Mouse (Mus musculus) brain, embryonic 14.5 days (tissue): ENCODE measurements around the gene Ush2a. TPM values are rescaled to one million over a fixed set of nuclear protein-coding genes. Genes with fewer than 3 reads are reported as not detected.

Experiments used
- DNase-seq: peaks from one replicate; pipeline ENCODE4 v3.0.0-alpha.2; 2011; ENCODE audit warnings: low read depth
- CTCF ChIP-seq: fragments of 200-500 bp; IDR thresholded peaks from 2 replicates; pipeline ENCODE4 v1.5.1; 2012; ENCODE audit warnings: inconsistent platforms, mild to moderate bottlenecking, moderate library complexity, borderline replicate concordance; ENCODE audit not compliant: insufficient read depth, insufficient read length; ENCODE audit errors: extremely low read depth
- POLR2A ChIP-seq: fragments of 200-500 bp; IDR thresholded peaks from 2 replicates; pipeline ENCODE4 v1.6.1; 2012; ENCODE audit warnings: mild to moderate bottlenecking, inconsistent platforms, borderline replicate concordance; ENCODE audit not compliant: poor library complexity, insufficient read depth, insufficient read length, severe bottlenecking; ENCODE audit errors: extremely low read depth
- polyA plus RNA-seq: library from polyadenylated mRNA; depleted of rRNA; stranded (reverse); fragments of >200 nt; gene quantifications from 2 replicates; pipeline ENCODE4 v1.2.3, GENCODE M21; 2012

Gene Ush2a
- polyA plus RNA-seq, 1 experiment: 0.29 TPM

DNA sequence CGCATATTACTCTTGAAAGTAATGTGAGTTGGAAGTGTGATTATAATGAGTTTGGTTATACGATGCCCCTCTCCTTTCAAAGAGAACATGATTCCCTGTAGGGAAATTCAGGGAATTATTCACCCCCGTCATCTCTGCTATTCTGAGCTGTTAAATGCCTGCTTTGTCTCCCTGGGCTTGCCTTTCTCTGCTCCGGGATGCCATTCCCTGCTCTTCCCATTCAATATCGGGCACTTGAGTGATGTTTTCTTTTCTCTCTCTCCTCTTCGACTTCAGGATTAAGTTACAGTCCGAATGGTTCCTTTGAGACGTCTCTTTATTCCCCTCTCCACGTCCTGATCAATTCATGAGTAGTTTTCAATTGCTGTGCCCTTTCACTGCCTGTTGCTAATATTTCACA, 572.1 kb downstream of the Ush2a start:
- TF ChIP-seq CTCF (no peak), POLR2A (no peak)
- DNase-seq: peak; percentile 23

DNA sequence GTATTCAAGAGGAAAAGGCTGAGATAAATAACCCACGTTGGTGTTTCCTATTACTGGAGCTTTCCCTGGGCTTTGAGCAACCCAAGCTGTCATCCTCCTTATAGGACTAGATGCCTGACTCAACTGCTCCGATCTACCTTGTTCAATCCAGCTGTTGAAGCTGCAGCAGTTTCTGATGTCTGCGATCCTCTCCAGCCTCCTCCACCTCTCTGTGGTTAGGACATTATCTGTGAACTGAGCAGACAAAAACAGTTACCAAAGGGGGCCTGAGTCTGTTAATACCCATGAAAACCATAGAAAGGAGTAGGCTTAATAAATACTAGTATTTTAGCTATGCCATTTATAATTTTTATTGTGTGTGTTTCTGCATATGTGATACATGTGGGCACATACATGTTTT, 572.9 kb downstream of the Ush2a start:
- TF ChIP-seq POLR2A (no peak), CTCF (no peak)
- no peak for DNase-seq

DNA sequence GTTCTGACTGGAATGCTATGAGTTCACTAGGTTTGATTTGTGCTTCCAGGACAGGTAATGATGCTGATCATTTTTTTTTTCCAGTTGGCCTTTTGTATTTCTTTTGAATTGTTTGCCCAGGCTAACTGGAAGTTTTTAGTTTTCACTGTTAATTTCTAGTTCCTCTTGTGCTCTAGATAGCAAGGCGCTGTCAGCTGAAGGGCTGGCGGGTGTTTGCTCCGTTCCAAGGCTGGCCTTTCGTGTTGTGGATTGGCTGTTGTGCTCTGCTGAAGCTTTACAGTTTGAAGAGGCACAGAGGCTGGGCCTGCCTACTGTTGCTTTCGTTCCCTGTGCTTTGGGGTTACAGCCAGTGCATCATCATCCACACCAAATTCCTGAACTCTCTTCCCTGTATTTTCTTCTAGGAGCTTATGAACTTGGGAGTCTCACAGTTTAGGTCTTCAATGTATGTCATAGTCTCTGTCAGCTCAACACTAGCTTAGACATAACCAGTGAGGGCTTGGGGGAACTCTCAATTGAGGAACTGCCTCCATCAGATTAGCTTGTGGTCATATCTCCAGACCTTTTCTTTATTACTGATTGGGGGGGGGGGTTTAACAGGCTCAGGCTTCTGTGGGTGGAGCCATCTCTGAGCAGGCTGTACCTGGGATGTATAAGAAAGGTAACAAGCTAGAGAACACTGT, 575.9 kb downstream of the Ush2a start:
- no peak for DNase-seq
- no peak for TF ChIP-seq POLR2A
- no peak for TF ChIP-seq CTCF

DNA sequence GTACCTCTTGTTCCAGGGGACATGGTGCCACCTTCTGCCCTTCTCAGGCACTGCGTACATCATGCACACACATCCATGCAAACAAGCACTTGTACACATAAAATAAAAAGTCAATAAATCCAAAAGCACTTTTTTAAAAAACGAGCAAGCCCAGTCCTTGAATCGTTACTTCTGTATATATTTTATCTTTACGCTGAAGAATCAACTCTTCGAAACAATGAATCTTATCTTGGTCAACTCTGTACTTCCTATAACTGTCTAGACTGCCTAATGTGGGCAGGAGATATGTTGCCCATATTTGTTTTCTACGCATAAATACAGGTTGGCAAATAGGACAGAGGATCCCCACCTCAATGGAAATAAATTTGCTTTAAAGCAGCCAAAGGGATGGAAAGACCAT, 585.4 kb downstream of the Ush2a start:
- no peak for DNase-seq
- TF ChIP-seq POLR2A: no peak
- TF ChIP-seq CTCF: no peak

DNA sequence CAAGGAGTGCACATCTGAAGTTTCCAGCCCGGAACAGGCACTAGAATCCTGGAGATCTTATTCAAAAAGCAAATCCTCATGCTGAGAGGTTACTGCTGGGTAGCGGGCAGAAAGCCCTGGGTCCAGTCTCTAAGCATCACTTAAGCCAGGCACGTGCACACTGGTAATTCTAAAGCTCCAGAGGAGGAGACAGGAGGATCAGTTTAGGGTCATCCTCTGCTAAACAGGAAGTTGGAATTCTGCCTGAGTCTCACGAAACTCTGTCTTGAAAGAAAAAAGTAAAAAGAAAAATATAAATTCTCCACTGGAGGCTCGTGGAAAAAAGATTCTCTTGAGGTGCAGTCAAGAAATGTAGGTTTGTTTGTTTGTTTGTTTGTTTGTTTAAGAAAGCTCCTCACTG, 591.0 kb downstream of the Ush2a start:
- TF ChIP-seq POLR2A: no peak
- no peak for TF ChIP-seq CTCF
- DNase-seq: no peak

DNA sequence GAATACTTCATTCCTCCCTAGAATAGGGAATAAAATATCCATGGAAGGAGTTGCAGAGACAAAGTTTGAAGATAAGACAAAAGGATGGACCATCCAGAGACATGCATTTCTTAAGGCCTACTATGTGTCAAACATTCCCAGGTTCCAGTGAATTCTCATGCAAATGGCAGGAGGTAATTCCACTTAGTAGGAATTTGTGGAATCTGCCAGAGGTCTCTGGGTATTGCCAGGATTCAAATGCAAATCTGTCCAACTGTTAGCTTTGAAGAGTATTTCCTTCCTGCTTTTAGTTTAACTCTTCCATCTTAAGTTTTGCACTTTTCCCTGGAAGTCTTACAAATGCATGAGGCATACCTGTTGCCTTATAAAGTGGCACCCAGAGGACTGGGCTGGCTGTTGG, 592.4 kb downstream of the Ush2a start:
- DNase-seq: no peak
- no peak for TF ChIP-seq POLR2A
- no peak for TF ChIP-seq CTCF

DNA sequence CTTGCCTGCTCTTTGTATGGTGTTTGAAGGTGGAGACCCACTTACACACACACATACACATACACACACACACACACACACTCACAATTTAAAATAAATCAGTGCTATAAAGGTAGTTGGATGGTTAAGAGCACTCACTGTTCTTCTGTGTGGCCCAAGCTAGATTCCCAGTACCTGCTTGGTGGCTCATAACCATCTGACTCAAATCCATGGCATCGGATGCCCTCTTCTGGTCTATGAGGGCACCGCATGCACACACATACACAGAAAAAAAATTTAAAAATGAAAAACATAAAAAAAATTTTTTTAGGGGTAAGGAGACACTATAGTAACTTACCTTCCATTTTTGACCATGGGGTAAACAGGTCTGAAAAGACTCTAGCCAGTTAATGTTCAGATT, 593.2 kb downstream of the Ush2a start:
- no peak for DNase-seq
- TF ChIP-seq POLR2A (no peak), CTCF (no peak)

DNA sequence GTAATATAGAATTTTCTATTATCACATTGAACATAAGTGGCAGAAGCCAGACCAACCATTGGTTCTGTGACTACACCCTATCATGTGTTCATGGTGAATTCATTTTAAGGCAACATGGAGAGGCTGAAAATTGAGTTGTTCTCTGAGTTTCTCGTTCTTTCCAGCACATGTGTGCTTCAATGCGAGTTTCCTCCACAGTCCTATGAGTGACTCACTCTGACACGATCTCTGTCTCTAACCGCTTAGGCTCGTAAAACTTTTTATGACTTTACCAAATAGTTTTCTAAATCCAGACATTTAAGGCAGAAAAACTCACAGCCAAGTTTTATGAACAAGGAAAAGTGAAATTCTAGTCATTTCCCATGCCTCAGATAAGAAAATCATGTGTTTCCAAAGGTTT, 597.9 kb downstream of the Ush2a start:
- TF ChIP-seq CTCF (no peak), POLR2A (no peak)
- no peak for DNase-seq

DNA sequence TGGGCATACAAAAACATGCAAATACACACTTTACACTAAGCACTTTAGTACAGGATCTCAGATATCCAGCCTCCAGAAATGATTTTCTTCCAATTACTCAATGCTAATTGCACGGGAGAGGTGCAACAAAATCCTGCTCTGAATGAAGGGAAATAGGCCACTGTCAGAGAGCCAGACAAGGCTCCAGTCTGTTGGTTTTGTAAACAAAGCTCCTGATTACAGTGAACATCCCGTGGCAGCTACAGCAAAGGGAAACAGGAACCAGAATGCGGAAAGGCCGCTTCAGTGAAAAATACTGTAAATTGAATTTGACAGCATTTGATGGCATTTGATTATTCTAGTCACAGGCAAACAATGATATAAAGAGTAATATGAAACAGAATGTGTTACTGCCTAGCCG, 604.1 kb downstream of the Ush2a start:
- TF ChIP-seq POLR2A (no peak), CTCF (no peak)
- peak; percentile 79 for DNase-seq

DNA sequence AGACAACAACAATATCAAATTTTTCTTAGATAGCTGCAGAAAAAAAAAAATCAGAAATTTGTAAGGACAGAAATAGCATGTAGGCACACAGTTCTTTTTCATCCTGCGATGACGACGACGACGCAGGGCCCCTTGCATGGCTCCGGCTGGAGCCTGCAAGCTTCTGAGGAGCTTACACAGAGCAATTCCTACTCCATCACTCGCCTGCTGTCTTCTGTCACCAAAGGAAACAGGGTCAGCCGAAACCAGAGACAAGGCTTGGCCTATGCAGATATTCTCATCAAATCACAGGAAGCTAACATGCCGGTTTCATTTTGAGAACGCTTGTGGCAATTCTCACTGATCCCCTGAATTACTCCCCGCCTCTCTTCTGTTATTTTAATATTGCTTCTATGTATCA, 604.7 kb downstream of the Ush2a start:
- no peak for DNase-seq
- TF ChIP-seq CTCF: no peak
- TF ChIP-seq POLR2A: no peak

DNA sequence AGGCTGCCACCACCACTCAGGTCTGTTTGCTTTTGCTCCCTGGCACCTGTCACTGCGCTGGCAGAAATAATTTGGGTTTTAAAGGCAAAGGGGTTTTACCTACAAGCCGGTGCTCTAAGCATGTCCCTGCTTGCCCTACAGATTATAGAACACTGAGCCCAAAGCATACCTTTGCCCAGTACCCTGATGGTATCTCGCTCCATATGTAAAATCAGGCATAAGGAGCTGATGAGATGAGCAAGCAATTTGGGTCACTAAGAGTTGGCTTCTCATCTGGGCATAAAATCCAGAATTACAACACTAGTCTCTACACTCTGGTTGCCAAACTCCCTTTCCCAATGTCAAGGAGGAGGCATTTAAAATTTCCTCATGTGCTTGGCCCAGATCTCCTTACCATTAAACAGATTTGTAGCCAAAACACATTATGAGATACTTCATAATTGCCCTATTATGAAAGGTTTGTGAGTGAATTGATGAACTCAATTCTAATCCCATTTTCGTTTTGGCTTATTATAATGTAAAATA, 616.8 kb downstream of the Ush2a start:
- no peak for TF ChIP-seq CTCF
- no peak for TF ChIP-seq POLR2A
- DNase-seq: no peak

DNA sequence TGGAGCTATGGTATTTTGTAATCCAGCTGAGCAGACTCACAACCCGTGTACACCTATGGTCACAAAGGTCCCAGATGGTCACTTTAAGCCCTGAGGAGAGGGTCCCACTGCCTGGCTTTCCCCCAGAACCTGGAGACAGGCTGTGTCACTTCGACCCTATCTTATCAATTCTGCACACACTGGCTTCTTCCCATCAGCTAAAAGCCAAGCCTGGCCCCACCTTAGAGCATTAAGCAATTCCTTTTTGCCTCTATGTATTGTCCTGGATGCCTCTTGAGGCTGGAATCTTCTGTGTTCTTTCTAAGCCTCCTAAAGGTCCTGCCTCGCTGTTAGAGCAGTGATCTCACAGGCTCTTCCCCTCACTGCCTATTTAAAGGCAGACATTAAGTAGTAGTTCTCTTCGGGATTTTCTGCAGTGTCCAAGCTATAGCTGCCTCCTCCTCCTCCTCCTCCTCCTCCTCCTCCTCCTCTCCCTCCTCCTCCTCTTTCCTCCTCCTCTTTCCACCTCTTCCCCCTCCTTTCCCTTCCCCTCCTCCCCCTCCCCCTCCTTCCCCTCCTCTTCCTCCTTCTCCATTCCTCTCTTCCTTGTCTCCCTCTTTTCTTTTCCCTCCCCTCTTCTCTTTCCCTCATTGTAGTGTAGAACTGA, 635.2 kb downstream of the Ush2a start:
- TF ChIP-seq CTCF: no peak
- no peak for TF ChIP-seq POLR2A

More for the DNA sequence above, 635.2 kb downstream of the Ush2a start:
- no peak for DNase-seq
